Mouse (Mus musculus): Measurements from ENCODE around the gene Hoxd12. TPM values are rescaled to one million over a fixed set of nuclear protein-coding genes. Genes with fewer than 3 reads are reported as not detected.

Hoxd12 gene
- polyA plus RNA-seq, 1 experiment from 2014 or later: 30.6 TPM

GRCm38 (mm10) chr2:74677106-74677505, 2.3 kb downstream of the Hoxd12 start:
- Histone ChIP-seq H3K27me3 (peaks cover 86% of the 10 kb centered on the region), H3K9ac (0 out of 2 replicates have a peak overlapping the region, but pooled peaks have one; percentile 10), H3K4me2 (peak overlapping the region; percentile 65), H3K4me1 (peaks cover 45% of the 10 kb centered on the region), H3K9me3 (no peaks in the 10 kb centered on the region), H3K27ac (peak overlapping the region; percentile 92), H3K4me3 (peak overlapping the region; percentile 45), H3K36me3 (no peaks in the 10 kb centered on the region)
- WGBS: 25% methylated on average over 2 of the region's 2 CpGs
- no peak for ATAC-seq (ENCODE audit: insufficient number of reproducible peaks, low FRiP score, low TSS enrichment, low read depth)

GRCm38 (mm10) chr2:74678891-74679595, 4.2 kb downstream of the Hoxd12 start, which contains the start of gene Hoxd11:
Hoxd11 (plus strand) TSS chr2:74679557.
- peaks cover 43% of the 10 kb centered on the region for H3K4me1 ChIP-seq

DNA sequence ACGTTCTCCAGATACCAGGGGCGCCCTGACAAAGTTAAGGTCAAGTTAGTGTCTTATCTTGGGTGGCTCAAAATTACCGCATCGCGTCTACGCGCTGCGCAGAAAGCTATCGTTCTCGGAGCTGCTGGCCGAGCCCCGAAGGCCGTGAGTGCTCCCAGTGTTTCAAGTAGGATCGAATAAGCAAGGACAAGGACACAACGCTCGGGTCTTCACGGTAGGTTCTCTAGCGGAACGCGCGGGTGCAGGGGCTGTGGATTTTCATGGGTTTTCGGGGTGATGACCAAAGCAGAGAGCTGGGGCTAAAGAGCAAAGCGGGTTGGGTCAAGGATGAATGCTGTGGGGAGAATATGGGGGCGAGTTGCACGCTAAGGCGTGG, 4.8 kb downstream of the Hoxd12 start:
- peak overlapping the region; percentile 60 for H3K4me3 ChIP-seq
- H3K36me3 ChIP-seq: no peaks in the 10 kb centered on the region
- peak overlapping the region; percentile 94 for H3K27ac ChIP-seq
- H3K4me2 ChIP-seq: peak overlapping the region; percentile 65
- under 1% methylated on average over 26 of the region's 26 CpGs for WGBS
- no peak for ATAC-seq (ENCODE audit: insufficient number of reproducible peaks, low FRiP score, low TSS enrichment, low read depth)
- H3K4me1 ChIP-seq: peaks cover 39% of the 10 kb centered on the region
- H3K9ac ChIP-seq: peak overlapping the region; percentile 44
- H3K27me3 ChIP-seq: peaks cover 89% of the 10 kb centered on the region
- H3K9me3 ChIP-seq: no peaks in the 10 kb centered on the region

More at GRCm38 (mm10) chr2:74678891-74679595, 4.2 kb downstream of the Hoxd12 start, which contains the start of gene Hoxd11:
- peak within 1 kb of the TSS; percentile 94 for H3K27ac ChIP-seq
- H3K4me3 ChIP-seq: peak within 1 kb of the TSS; percentile 60
- no peaks in the 10 kb centered on the region for H3K36me3 ChIP-seq
- H3K9ac ChIP-seq: peak within 1 kb of the TSS; percentile 44
- H3K4me2 ChIP-seq: peak within 1 kb of the TSS; percentile 65
- H3K9me3 ChIP-seq: no peaks in the 10 kb centered on the region
- ATAC-seq (ENCODE audit: insufficient number of reproducible peaks, low FRiP score, low TSS enrichment, low read depth): no peak
- H3K27me3 ChIP-seq: peaks cover 89% of the 10 kb centered on the region
- WGBS: 8% methylated on average over 15 of the region's 15 CpGs

DNA sequence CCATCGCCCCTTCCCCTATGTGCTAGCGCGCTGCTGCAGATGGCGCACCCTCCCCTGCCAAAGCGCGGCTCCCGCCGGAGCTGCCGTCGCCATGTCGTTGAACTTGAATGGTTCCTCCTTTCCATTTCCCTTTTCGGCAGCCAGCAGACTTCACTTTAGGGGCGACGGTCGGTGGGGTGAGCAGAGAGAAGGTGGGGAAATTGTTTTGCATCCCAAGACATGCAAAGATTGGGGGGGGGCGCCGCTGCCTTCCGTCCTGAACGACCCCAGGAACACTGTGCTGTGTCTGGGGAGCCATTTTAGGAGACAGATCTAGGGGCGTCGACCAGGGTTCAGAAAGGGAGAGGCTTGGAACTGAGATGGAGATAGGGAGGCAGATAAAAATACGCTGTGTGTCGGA, 5.2 kb downstream of the Hoxd12 start:
- Histone ChIP-seq H3K4me1 (peaks cover 36% of the 10 kb centered on the region), H3K4me2 (peak overlapping the region; percentile 65), H3K27me3 (peaks cover 87% of the 10 kb centered on the region)

GRCm38 (mm10) chr2:74680561-74681398, 6.0 kb downstream of the Hoxd12 start:
- Histone ChIP-seq H3K27me3 (peaks cover 83% of the 10 kb centered on the region), H3K9me3 (no peaks in the 10 kb centered on the region), H3K4me1 (peaks cover 29% of the 10 kb centered on the region), H3K4me3 (peak overlapping the region; percentile 60), H3K36me3 (no peaks in the 10 kb centered on the region), H3K4me2 (peak overlapping the region; percentile 65), H3K9ac (peak overlapping the region; percentile 71), H3K27ac (peak overlapping the region; percentile 94)
- WGBS: 15% methylated on average over 21 of the region's 21 CpGs
- no peak for ATAC-seq (ENCODE audit: insufficient number of reproducible peaks, low FRiP score, low TSS enrichment, low read depth)

More for the DNA sequence above, 5.2 kb downstream of the Hoxd12 start:
- no peaks in the 10 kb centered on the region for H3K36me3 ChIP-seq
- H3K4me3 ChIP-seq: peak overlapping the region; percentile 60
- WGBS: under 1% methylated on average over 23 of the region's 23 CpGs
- H3K9ac ChIP-seq: peak overlapping the region; percentile 44
- ATAC-seq (ENCODE audit: insufficient number of reproducible peaks, low FRiP score, low TSS enrichment, low read depth): no peak
- H3K9me3 ChIP-seq: no peaks in the 10 kb centered on the region
- H3K27ac ChIP-seq: peak overlapping the region; percentile 94

GRCm38 (mm10) chr2:74681594-74682531, 7.0 kb downstream of the Hoxd12 start:
- WGBS: 2% methylated on average over 67 of the region's 78 CpGs
- H3K4me1 ChIP-seq: peaks cover 26% of the 10 kb centered on the region
- peaks cover 78% of the 10 kb centered on the region for H3K27me3 ChIP-seq
- H3K9ac ChIP-seq: peak overlapping the region; percentile 71
- H3K36me3 ChIP-seq: no peaks in the 10 kb centered on the region
- H3K9me3 ChIP-seq: no peaks in the 10 kb centered on the region
- peak overlapping the region; percentile 60 for H3K4me3 ChIP-seq
- H3K4me2 ChIP-seq: peak overlapping the region; percentile 65
- ATAC-seq (ENCODE audit: insufficient number of reproducible peaks, low FRiP score, low TSS enrichment, low read depth): peak; percentile 74
- H3K27ac ChIP-seq: peak overlapping the region; percentile 94

DNA sequence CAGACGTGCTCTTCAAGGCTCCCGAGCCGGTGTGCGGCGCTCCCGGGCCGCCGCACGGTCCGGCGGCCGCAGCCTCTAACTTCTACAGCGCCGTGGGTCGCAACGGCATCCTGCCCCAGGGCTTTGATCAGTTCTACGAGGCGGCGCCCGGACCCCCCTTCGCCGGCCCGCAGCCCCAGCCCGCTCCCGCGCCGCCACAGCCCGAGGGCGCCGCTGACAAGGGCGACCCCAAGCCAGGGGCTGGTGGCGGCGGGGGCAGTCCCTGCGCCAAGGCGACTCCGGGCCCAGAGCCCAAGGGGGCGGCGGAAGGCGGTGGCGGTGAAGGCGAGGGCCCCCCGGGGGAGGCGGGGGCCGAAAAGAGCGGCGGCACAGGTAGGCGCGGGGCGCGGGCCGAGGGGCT, 8.0 kb downstream of the Hoxd12 start:
- H3K27me3 ChIP-seq: peaks cover 81% of the 10 kb centered on the region
- 0% methylated on average over 35 of the region's 51 CpGs for WGBS
- no peak for ATAC-seq (ENCODE audit: insufficient number of reproducible peaks, low FRiP score, low TSS enrichment, low read depth)
- peak overlapping the region; percentile 94 for H3K27ac ChIP-seq
- H3K36me3 ChIP-seq: no peaks in the 10 kb centered on the region
- peaks cover 30% of the 10 kb centered on the region for H3K4me1 ChIP-seq
- no peaks in the 10 kb centered on the region for H3K9me3 ChIP-seq
- peak overlapping the region; percentile 65 for H3K4me2 ChIP-seq
- H3K4me3 ChIP-seq: peak overlapping the region; percentile 60
- peak overlapping the region; percentile 71 for H3K9ac ChIP-seq

- Histone ChIP-seq H3K36me3 (no peaks in the 10 kb centered on the region), H3K4me2 (peak overlapping the region; percentile 65), H3K4me3 (peak overlapping the region; percentile 60), H3K4me1 (peaks cover 30% of the 10 kb centered on the region), H3K27ac (peak overlapping the region; percentile 94), H3K9ac (peak overlapping the region; percentile 71), H3K9me3 (no peaks in the 10 kb centered on the region), H3K27me3 (peaks cover 82% of the 10 kb centered on the region)
- ATAC-seq (ENCODE audit: insufficient number of reproducible peaks, low FRiP score, low TSS enrichment, low read depth): 0 out of 2 replicates have a peak, but pooled peaks have one; percentile 8
- WGBS: 3% methylated on average over 18 of the region's 18 CpGs
Measured at GRCm38 (mm10) chr2:74683471-74683951, 8.7 kb downstream of the Hoxd12 start.

DNA sequence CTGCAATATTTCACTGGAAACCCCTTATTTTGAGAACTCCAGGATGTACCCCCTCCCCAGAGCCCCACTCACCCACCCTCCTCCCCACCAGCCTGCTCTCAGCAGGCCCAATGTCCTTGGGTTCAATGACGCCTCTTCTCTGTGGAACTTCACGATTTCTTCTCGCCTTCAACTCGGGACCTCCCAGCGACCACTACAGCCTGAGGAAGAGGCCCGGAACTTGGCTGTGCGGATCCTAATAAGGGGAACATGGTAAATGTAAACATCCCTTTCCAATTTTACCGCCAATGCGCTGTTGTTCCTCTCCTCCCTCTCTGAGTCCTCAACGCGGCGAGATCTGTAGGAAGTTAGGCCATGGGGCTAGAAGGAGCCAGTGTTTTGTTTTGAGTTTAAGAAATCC, 9.3 kb downstream of the Hoxd12 start:
- Histone ChIP-seq H3K27me3 (peaks cover 79% of the 10 kb centered on the region), H3K9ac (peak overlapping the region; percentile 71), H3K9me3 (no peaks in the 10 kb centered on the region), H3K4me3 (peak overlapping the region; percentile 60), H3K27ac (peak overlapping the region; percentile 94), H3K36me3 (no peaks in the 10 kb centered on the region), H3K4me2 (peak overlapping the region; percentile 65), H3K4me1 (peaks cover 26% of the 10 kb centered on the region)
- 15% methylated on average over 12 of the region's 12 CpGs for WGBS
- no peak for ATAC-seq (ENCODE audit: insufficient number of reproducible peaks, low FRiP score, low TSS enrichment, low read depth)

GRCm38 (mm10) chr2:74685059-74685603, 10.3 kb downstream of the Hoxd12 start:
- Histone ChIP-seq H3K27ac (no peak overlapping the region; the same call in 1 of the 2 replicates), H3K36me3 (no peaks in the 10 kb centered on the region), H3K4me3 (peak overlapping the region; percentile 60), H3K4me1 (peaks cover 21% of the 10 kb centered on the region), H3K9me3 (no peaks in the 10 kb centered on the region), H3K4me2 (peak overlapping the region; percentile 65), H3K27me3 (peaks cover 78% of the 10 kb centered on the region), H3K9ac (no peak overlapping the region)
- no peak for ATAC-seq (ENCODE audit: insufficient number of reproducible peaks, low FRiP score, low TSS enrichment, low read depth)
- 32% methylated on average over 4 of the region's 4 CpGs for WGBS

Measured in limb, embryonic 15.5 days (tissue).